Mouse (Mus musculus) small intestine, adult 2 months (tissue): Measurements from ENCODE around the gene Olfr1393. TPM values are rescaled to one million over a fixed set of nuclear protein-coding genes. Genes with fewer than 3 reads are reported as not detected.
"Not testable (repeated sequence)": the region's sequence is repeated elsewhere in the genome, so short reads cannot be mapped to it uniquely, and the experiment has no call there.

Experiments used
- H3K27ac ChIP-seq: fragments of 200-500 bp; 2 replicates; pipeline ENCODE4 v1.5.1; 2012; ENCODE audit warnings: low read depth, low read length, control low read depth, inconsistent platforms; ENCODE audit not compliant: insufficient read depth
- H3K27me3 ChIP-seq: fragments of 200-500 bp; 2 replicates; pipeline ENCODE4 v1.6.1; 2012; ENCODE audit warnings: mild to moderate bottlenecking, moderate library complexity, low read length, inconsistent platforms; ENCODE audit not compliant: control insufficient read depth, insufficient read depth
- H3K36me3 ChIP-seq: fragments of 200-500 bp; 2 replicates; pipeline ENCODE4 v1.6.1; 2012; ENCODE audit warnings: mild to moderate bottlenecking, low read length, control low read depth, inconsistent platforms; ENCODE audit not compliant: control insufficient read depth, insufficient read depth
- H3K4me1 ChIP-seq: fragments of 200-500 bp; 2 replicates; pipeline ENCODE4 v1.6.1; 2012; ENCODE audit warnings: low read length, inconsistent platforms, mixed read lengths; ENCODE audit not compliant: control insufficient read depth, insufficient read depth, insufficient read length
- H3K4me3 ChIP-seq: fragments of 200-500 bp; 2 replicates; pipeline ENCODE4 v1.5.1; 2012; ENCODE audit warnings: low read depth, mild to moderate bottlenecking, control low read depth, inconsistent platforms, low read length, moderate library complexity
- CTCF ChIP-seq: fragments of 200-500 bp; IDR thresholded peaks from 2 replicates; pipeline ENCODE4 v1.5.1; 2012; ENCODE audit warnings: low read depth, mild to moderate bottlenecking, control low read depth, inconsistent platforms, low read length, moderate library complexity, mixed read lengths; ENCODE audit not compliant: insufficient replicate concordance, insufficient read length; ENCODE audit errors: extremely low read depth
- POLR2A ChIP-seq: fragments of 200-500 bp; IDR thresholded peaks from 2 replicates; pipeline ENCODE4 v1.6.1; 2012; ENCODE audit warnings: low read depth, mild to moderate bottlenecking, control low read depth, inconsistent platforms, low read length, moderate library complexity
- WGBS: fragments of 180-500 bp; shearing (Covaris S2); methylation state at CpG from one replicate; pipeline ENCODE4 v1.1.7; 2018; 5-methylcytosine and 5-hydroxymethylcytosine counted together
- polyA plus RNA-seq: library from polyadenylated mRNA; depleted of rRNA; stranded (reverse); fragments of >200 nt; gene quantifications from 2 replicates; pipeline ENCODE4 v1.2.3, GENCODE M21; 2012; rRNA removed

The Olfr1393 gene
- polyA plus RNA-seq, 1 experiment = 0.42 TPM

DNA sequence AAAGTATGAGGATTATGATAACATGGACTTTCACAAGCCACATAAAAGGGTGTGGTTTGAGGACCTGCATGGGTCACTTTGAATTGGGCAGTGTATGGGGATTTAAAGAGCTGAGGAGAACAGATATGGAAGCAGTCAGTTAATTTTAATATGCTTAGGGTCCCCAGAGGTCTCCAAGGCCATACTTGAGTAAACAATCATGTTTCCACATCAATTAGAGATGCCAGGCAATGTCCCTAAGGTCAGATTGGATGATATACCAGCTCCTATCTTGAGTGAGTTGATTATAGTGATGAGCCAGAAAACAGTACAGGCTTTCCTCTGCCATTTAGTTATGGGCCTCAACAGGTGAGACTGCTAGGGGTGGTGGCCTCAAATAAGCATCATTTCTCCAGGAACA is 26.3 kb downstream of the Olfr1393 start, which contains the start of gene Olfr10:
Olfr10 (plus strand) TSS at position 301 of the 400 bp plus-strand sequence.
- H3K4me1 ChIP-seq = no peaks in the 10 kb centered on the region
- no peaks in the 10 kb centered on the region for H3K36me3 ChIP-seq
- no peak within 1 kb of the TSS for H3K27ac ChIP-seq
- no peaks in the 10 kb centered on the region for H3K27me3 ChIP-seq
- H3K4me3 ChIP-seq = no peak within 1 kb of the TSS
- TF ChIP-seq POLR2A (no peak), CTCF (no peak)

DNA sequence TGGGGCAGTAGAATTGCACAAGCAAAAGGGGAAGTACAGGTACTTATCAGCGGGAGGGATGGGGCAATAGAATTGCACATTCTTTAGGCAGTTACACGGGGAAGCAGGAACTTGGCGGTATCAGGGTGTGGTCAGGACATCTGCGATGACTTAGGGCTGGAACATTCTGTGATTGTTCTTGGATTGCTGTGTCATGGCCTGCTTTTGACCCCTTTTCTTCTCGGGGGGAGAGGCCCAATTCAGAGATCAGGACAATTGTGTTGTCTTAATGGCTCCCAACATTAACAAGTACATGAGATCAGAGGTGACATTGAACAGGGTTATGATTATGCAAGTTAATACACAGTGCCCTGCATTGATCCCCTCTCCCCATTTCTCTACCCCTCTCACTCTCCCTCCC is 30.4 kb downstream of the Olfr1393 start:
- H3K4me3 ChIP-seq, H3K27me3 ChIP-seq, H3K4me1 ChIP-seq, H3K27ac ChIP-seq, H3K36me3 ChIP-seq: not testable (repeated sequence)
- WGBS = 43% methylated on average over 5 of the region's 5 CpGs

DNA sequence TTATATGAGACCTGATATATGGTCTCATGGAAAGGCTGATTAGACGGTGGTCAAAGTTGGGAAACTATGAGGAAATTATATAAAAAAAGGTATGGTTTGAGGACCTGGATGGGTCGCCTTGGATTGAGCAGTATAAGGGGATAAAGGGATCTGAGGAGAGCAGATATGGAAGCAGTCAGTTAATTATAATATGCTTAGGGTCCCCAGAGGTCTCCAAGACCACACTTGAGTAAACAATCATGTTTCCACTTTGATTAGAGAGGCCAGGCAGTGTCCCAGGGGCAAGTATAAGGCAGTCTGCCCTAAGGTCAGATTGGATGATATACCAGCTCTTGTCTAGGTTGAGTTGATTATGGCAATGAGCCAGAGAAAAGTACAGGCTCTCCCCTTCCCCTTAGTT is 44.3 kb downstream of the Olfr1393 start, which contains the start of gene Olfr1391:
Olfr1391 (plus strand) TSS at position 301 of the 400 bp plus-strand sequence.
- Histone ChIP-seq H3K4me1 (no peaks in the 10 kb centered on the region), H3K36me3 (no peaks in the 10 kb centered on the region), H3K4me3 (no peak within 1 kb of the TSS), H3K27ac (no peak within 1 kb of the TSS), H3K27me3 (no peaks in the 10 kb centered on the region)
- TF ChIP-seq CTCF (no peak), POLR2A (no peak)
- 59% methylated on average over 2 of the region's 2 CpGs for WGBS

DNA sequence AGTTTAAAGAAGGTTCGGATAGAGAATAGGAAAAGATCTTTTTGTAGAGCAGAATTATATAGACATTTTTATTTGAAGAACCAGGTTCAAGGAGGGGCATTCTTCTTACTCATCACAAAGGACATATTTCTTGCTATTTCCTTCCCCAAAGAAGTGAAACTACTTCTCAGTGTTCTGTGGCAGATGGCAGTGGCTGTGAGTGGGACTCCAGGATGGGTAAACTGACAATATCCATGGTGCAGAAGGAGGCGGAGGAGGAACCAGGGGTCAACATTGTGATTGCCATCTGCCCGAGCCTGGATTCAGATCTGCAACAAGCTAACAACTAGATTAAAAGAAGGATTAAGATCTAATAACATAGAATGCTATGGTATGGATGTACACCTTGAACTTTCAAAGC is 48.6 kb downstream of the Olfr1393 start:
- no peaks in the 10 kb centered on the region for H3K36me3 ChIP-seq
- H3K27me3 ChIP-seq = no peaks in the 10 kb centered on the region
- no peak overlapping the region for H3K27ac ChIP-seq
- TF ChIP-seq POLR2A (no peak), CTCF (no peak)
- no peak overlapping the region for H3K4me3 ChIP-seq
- H3K4me1 ChIP-seq = no peaks in the 10 kb centered on the region
- WGBS = 78% methylated on average over 3 of the region's 3 CpGs

DNA sequence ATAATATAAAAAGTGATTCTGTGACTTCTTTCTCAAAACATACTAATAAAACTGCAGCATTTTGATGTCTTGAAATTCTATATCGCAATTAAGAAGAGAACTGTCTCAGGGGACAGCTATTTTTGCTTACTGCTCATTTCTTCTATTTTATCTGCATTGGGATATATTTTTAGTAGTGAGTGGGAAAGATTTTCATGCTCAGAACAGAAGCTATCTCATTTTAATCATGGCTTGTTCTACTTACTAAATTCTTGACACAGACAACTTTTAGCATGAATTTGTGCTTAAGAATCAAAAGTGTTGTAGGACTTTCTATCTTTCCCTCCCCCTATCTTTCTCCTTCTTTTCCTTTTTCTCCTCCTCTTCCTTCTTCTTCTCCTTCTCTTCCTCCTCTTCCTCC is 51.6 kb downstream of the Olfr1393 start:
- Histone ChIP-seq H3K4me1 (no peaks in the 10 kb centered on the region), H3K27me3 (no peaks in the 10 kb centered on the region), H3K36me3 (no peaks in the 10 kb centered on the region), H3K4me3 (no peak overlapping the region), H3K27ac (no peak overlapping the region)
- no peak for TF ChIP-seq CTCF
- TF ChIP-seq POLR2A = no peak
- 55% methylated on average over 1 of the region's 1 CpGs for WGBS

Other genes starting within 250 kb of the Olfr1393 start
- gene 9930111J21Rik2, start 227.1 kb upstream of the Olfr1393 start, polyA plus RNA-seq = 0.48 and 0.85 TPM in 2 replicates
- 0.72 and 1.8 TPM in 2 replicates for gene Tgtp2, start 214.1 kb upstream of the Olfr1393 start, polyA plus RNA-seq
- 2.7 and 8.7 TPM in 2 replicates for gene Ifi47, start 201.7 kb upstream of the Olfr1393 start, polyA plus RNA-seq
- 0.13 TPM in 1 of 2 replicates, not detected in the other for gene Olfr1396, start 163.4 kb upstream of the Olfr1393 start, polyA plus RNA-seq
- gene Olfr1395, start 136.0 kb upstream of the Olfr1393 start, polyA plus RNA-seq = not detected in 2 replicates
- not detected in 2 replicates for gene Olfr1394, start 123.9 kb upstream of the Olfr1393 start, polyA plus RNA-seq
- gene Btnl9, start 91.1 kb upstream of the Olfr1393 start, polyA plus RNA-seq = 0.53 and 1.2 TPM in 2 replicates
- gene Zfp62, start 75.0 kb upstream of the Olfr1393 start, polyA plus RNA-seq = 0.38 and 0.42 TPM in 2 replicates
- 97.4 and 231 TPM in 2 replicates for gene Mgat1, start 34.1 kb upstream of the Olfr1393 start, polyA plus RNA-seq
- gene Olfr1392, start 7.0 kb downstream of the Olfr1393 start, polyA plus RNA-seq = 0.11 and 0.13 TPM in 2 replicates
- gene Olfr10, start 26.4 kb downstream of the Olfr1393 start, polyA plus RNA-seq = not detected in 2 replicates
- gene Olfr1391, start 44.4 kb downstream of the Olfr1393 start, polyA plus RNA-seq = not detected in 2 replicates
- gene Olfr1390, start 56.9 kb downstream of the Olfr1393 start, polyA plus RNA-seq = not detected in 2 replicates
- not detected in 2 replicates for gene Olfr1389, start 144.8 kb downstream of the Olfr1393 start, polyA plus RNA-seq
- 0.19 and 0.27 TPM in 2 replicates for gene Olfr1388, start 158.3 kb downstream of the Olfr1393 start, polyA plus RNA-seq
- gene Olfr1387, start 177.0 kb downstream of the Olfr1393 start, polyA plus RNA-seq = not detected in 2 replicates
- not detected in 2 replicates for gene Olfr1386, start 186.7 kb downstream of the Olfr1393 start, polyA plus RNA-seq
- gene Olfr1385, start 210.8 kb downstream of the Olfr1393 start, polyA plus RNA-seq = not detected in 2 replicates
- not detected in 2 replicates for gene Olfr1384, start 228.4 kb downstream of the Olfr1393 start, polyA plus RNA-seq
- gene Olfr1383, start 241.3 kb downstream of the Olfr1393 start, polyA plus RNA-seq = not detected in 2 replicates
- gene Olfr1382, start 249.9 kb downstream of the Olfr1393 start, polyA plus RNA-seq = not detected in 2 replicates